Mouse (Mus musculus) CH12.LX (cell line): ENCODE measurements around the gene Rslcan18. TPM values are rescaled to one million over a fixed set of nuclear protein-coding genes. Genes with fewer than 3 reads are reported as not detected.
A peak's percentile ranks its signal among the peaks of the same experiment; 100 is the strongest.
"Not testable (repeated sequence)": the region's sequence is repeated elsewhere in the genome, so short reads cannot be mapped to it uniquely, and the experiment has no call there.

ENCODE experiments used
- DNase-seq: peaks from one replicate; pipeline ENCODE4 v3.0.0-alpha.2; 2013; ENCODE audit errors: extremely low read depth
- H3K27ac ChIP-seq: 2 replicates; pipeline ENCODE4 v1.5.1; 2012; ENCODE audit warnings: low read depth, mild to moderate bottlenecking, control low read depth, moderate library complexity; ENCODE audit not compliant: insufficient read depth
- H3K27me3 ChIP-seq: replicated peaks from 2 replicates; pipeline ENCODE3; 2012; ENCODE audit warnings: inconsistent platforms
- H3K36me3 ChIP-seq, 2 experiments: replicated peaks in 1 of 2; 2 replicates each; pipeline versions ENCODE3 to v1.6.1; 2012; ENCODE audit warnings: inconsistent platforms in 1 of 2, low read length in 1 of 2, mild to moderate bottlenecking in 1 of 2, mixed read lengths in 1 of 2, moderate library complexity in 1 of 2; ENCODE audit not compliant: control insufficient read depth in 1 of 2, insufficient read depth in 1 of 2
- H3K4me1 ChIP-seq, 2 experiments: 2 replicates each; pipeline ENCODE4 v1.6.1; 2012; ENCODE audit warnings: inconsistent platforms in 1 of 2, moderate library complexity in 1 of 2; ENCODE audit not compliant: insufficient read depth in 2 of 2, control insufficient read depth in 1 of 2
- H3K4me2 ChIP-seq: 2 replicates; pipeline ENCODE4 v1.6.1; 2012; ENCODE audit warnings: low read depth, mild to moderate bottlenecking, control low read depth; ENCODE audit not compliant: poor library complexity, insufficient read depth, severe bottlenecking
- H3K4me3 ChIP-seq, 3 experiments: fragments of 150-350 bp in 1 of 3; sonication (generic) in 1 of 3; replicated peaks in 1 of 3; 2 replicates each; pipeline versions ENCODE3 to v1.5.1; 2011 to 2012; ENCODE audit warnings: low read depth in 2 of 3, low read length in 2 of 3, mild to moderate bottlenecking in 2 of 3, moderate library complexity in 2 of 3, control low read depth in 1 of 3, improper control_type of control experiment in 1 of 3, inconsistent platforms in 1 of 3, mixed read lengths in 1 of 3; ENCODE audit not compliant: poor library complexity in 1 of 3
- H3K79me2 ChIP-seq: replicated peaks from 2 replicates; pipeline ENCODE4 v1.6.1; 2012; ENCODE audit warnings: mild to moderate bottlenecking, moderate library complexity; ENCODE audit not compliant: control insufficient read depth, poor library complexity, insufficient read depth, severe bottlenecking; ENCODE audit errors: extremely low read depth
- H3K9ac ChIP-seq: 2 replicates; pipeline ENCODE4 v1.6.1; 2012; ENCODE audit warnings: low read depth, mild to moderate bottlenecking, control low read depth, moderate library complexity; ENCODE audit not compliant: insufficient read depth
- H3K9me3 ChIP-seq: replicated peaks from 2 replicates; pipeline ENCODE3; 2012; ENCODE audit warnings: low read length, inconsistent platforms, mixed read lengths
- BHLHE40 ChIP-seq: IDR thresholded peaks from 2 replicates; pipeline ENCODE4 v1.6.1; 2011; ENCODE audit warnings: mild to moderate bottlenecking, low read depth, low read length, improper control_type of control experiment
- CHD1 ChIP-seq: IDR thresholded peaks from 2 replicates; pipeline ENCODE4 v1.6.1; 2012; ENCODE audit warnings: low read depth, low read length, improper control_type of control experiment, inconsistent platforms
- CHD2 ChIP-seq: IDR thresholded peaks from 2 replicates; pipeline ENCODE4 v1.6.1; 2011; ENCODE audit warnings: low read length, improper control_type of control experiment
- ELF1 ChIP-seq: IDR thresholded peaks from 2 replicates; pipeline ENCODE4 v1.6.1; 2014; ENCODE audit warnings: low read depth, mild to moderate bottlenecking, inconsistent platforms, low read length, improper control_type of control experiment
- ETS1 ChIP-seq: conservative IDR thresholded peaks from 2 replicates; pipeline ENCODE4 v1.6.1; 2012; ENCODE audit warnings: low read depth, mild to moderate bottlenecking, inconsistent platforms, low read length, improper control_type of control experiment, moderate library complexity
- GABPA ChIP-seq: IDR thresholded peaks from 2 replicates; pipeline ENCODE4 v1.6.1; 2012; ENCODE audit warnings: low read depth, low read length, improper control_type of control experiment, inconsistent platforms; ENCODE audit not compliant: insufficient replicate concordance
- HCFC1 ChIP-seq: IDR thresholded peaks from 2 replicates; pipeline ENCODE4 v1.6.1; 2012; ENCODE audit warnings: low read depth, mild to moderate bottlenecking, inconsistent platforms, low read length, improper control_type of control experiment
- IRF4 ChIP-seq: IDR thresholded peaks from 2 replicates; pipeline ENCODE4 v1.6.1; 2014; ENCODE audit warnings: low read depth, mild to moderate bottlenecking, inconsistent platforms, low read length, improper control_type of control experiment
- JUND ChIP-seq: conservative IDR thresholded peaks from 2 replicates; pipeline ENCODE4 v1.6.1; 2011; ENCODE audit warnings: low read depth, low read length, improper control_type of control experiment
- MAFK ChIP-seq: IDR thresholded peaks from 2 replicates; pipeline ENCODE4 v1.6.1; 2011; ENCODE audit warnings: low read length, improper control_type of control experiment; ENCODE audit not compliant: insufficient replicate concordance
- MAX ChIP-seq: IDR thresholded peaks from 2 replicates; pipeline ENCODE4 v1.6.1; 2011; ENCODE audit warnings: low read length, improper control_type of control experiment
- NRF1 ChIP-seq: IDR thresholded peaks from 2 replicates; pipeline ENCODE4 v1.6.1; 2014; ENCODE audit warnings: low read depth, mild to moderate bottlenecking, inconsistent platforms, low read length, improper control_type of control experiment, moderate library complexity
- PAX5 ChIP-seq: IDR thresholded peaks from 2 replicates; pipeline ENCODE4 v1.6.1; 2012; ENCODE audit warnings: low read length, inconsistent platforms, mixed read lengths
- POLR2A ChIP-seq: IDR thresholded peaks from 2 replicates; pipeline ENCODE4 v1.6.1; 2011; ENCODE audit warnings: low read depth, mild to moderate bottlenecking, improper control_type of control experiment, low read length
- POLR2AphosphoS2 ChIP-seq: IDR thresholded peaks from 2 replicates; pipeline ENCODE4 v1.6.1; 2011; ENCODE audit warnings: low read depth, low read length, improper control_type of control experiment
- RAD21 ChIP-seq: IDR thresholded peaks from 2 replicates; pipeline ENCODE4 v1.6.1; 2011; ENCODE audit warnings: low read depth, mild to moderate bottlenecking, low read length, improper control_type of control experiment, moderate library complexity
- RCOR1 ChIP-seq: conservative IDR thresholded peaks from 2 replicates; pipeline ENCODE4 v1.6.1; 2012; ENCODE audit warnings: low read depth, mild to moderate bottlenecking, inconsistent platforms, low read length, improper control_type of control experiment
- TCF12 ChIP-seq: IDR thresholded peaks from 2 replicates; pipeline ENCODE4 v1.6.1; 2014; ENCODE audit warnings: low read depth, mild to moderate bottlenecking, inconsistent platforms, low read length, improper control_type of control experiment
- UBTF ChIP-seq: IDR thresholded peaks from 2 replicates; pipeline ENCODE4 v1.6.1; 2012; ENCODE audit warnings: low read depth, mild to moderate bottlenecking, inconsistent platforms, low read length, improper control_type of control experiment, moderate library complexity
- USF2 ChIP-seq: conservative IDR thresholded peaks from 2 replicates; pipeline ENCODE4 v1.6.1; 2011; ENCODE audit warnings: low read depth, low read length, improper control_type of control experiment
- ZKSCAN1 ChIP-seq: IDR thresholded peaks from 2 replicates; pipeline ENCODE4 v1.6.1; 2012; ENCODE audit warnings: low read depth, inconsistent platforms, low read length, improper control_type of control experiment, borderline replicate concordance
- dilution Hi-C: fragments of 300-500 bp; cut with MboI; formaldehyde crosslinking; loops from 2 replicates; pipeline ENCODE4 v1.14.3; 2020; ENCODE audit warnings: low sequenced_read_pairs; ENCODE audit not compliant: extremely low pct_unique_long_range_greater_than_20kb, extremely low pct_ligation_motif_present
- in situ Hi-C: fragments of 300-500 bp; cut with MboI; formaldehyde crosslinking; loops from 3 replicates; pipeline ENCODE4 v1.14.3; 2019; ENCODE audit warnings: low sequenced_read_pairs, low pct_ligation_motif_present, low pct_unique_long_range_greater_than_20kb, mixed read lengths
- polyA plus RNA-seq: library from polyadenylated mRNA; unstranded; fragments of >175 nt; gene quantifications from 2 replicates; pipeline ENCODE4 v1.2.1, GENCODE M21; 2012; ENCODE audit warnings: low read depth; ENCODE audit not compliant: insufficient read length
- total RNA-seq, 2 experiments: library from RNA; depleted of rRNA; stranded (reverse); fragments of 300-350 nt in 1 of 2; fragments of >200 nt in 1 of 2; gene quantifications; 2 replicates each; pipeline ENCODE4 v1.2.3; 2012 to 2014

The Rslcan18 gene
- total and polyA plus RNA-seq, 3 experiments, result 0.20 to 0.81 (median 0.55) TPM

DNA sequence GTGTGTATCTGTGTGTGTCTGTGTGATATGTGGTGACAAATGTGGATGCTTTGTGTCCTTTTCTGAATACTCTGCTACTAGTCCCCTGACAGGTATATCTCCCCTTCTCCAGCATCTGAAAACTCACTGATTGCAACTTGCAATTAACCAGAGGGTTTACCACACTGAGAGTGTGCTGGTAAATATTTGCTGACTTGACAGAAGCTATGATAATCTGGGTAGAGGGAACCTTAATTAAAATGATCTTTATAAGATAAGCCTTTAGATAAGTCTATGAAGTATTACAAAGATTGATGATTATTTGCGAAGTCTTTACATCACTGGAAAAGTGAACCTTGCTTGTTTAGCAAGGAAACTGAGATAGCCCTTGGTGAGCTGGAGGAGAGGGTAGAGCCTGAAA is 8.4 kb upstream of the Rslcan18 start:
- no peak overlapping the region for H3K4me3 ChIP-seq
- H3K27ac ChIP-seq, result no peak overlapping the region
- no peak overlapping the region for H3K4me2 ChIP-seq
- peaks cover 3% of the 10 kb centered on the region for H3K27me3 ChIP-seq
- H3K9me3 ChIP-seq, result no peaks in the 10 kb centered on the region
- no peaks in the 10 kb centered on the region for H3K79me2 ChIP-seq
- dilution Hi-C loops, result no loop called here
- no peaks in the 10 kb centered on the region for H3K36me3 ChIP-seq
- in situ Hi-C loops, result no loop called here
- H3K9ac ChIP-seq, result no peak overlapping the region
- peaks cover 0 to 8% of the 10 kb centered on the region in 2 experiments; a peak in 1 of 4 replicates for H3K4me1 ChIP-seq
- DNase-seq, result no peak
- TF ChIP-seq MAFK, result peak; percentile 64; the same call in 1 of the 2 replicates
- no peak for TF ChIP-seq CHD2
- TF ChIP-seq ZKSCAN1, result no peak
- TF ChIP-seq POLR2A, result no peak
- TF ChIP-seq, all 38 proteins: peak for 1

GRCm38 (mm10) chr13:67121360-67121759 is 5.3 kb upstream of the Rslcan18 start, which contains the start of gene Zfp759:
Gene Zfp759, plus strand, starts transcription at chr13:67121660.
- in situ Hi-C loops, H3K4me3 ChIP-seq, H3K27me3 ChIP-seq, H3K27ac ChIP-seq, H3K9ac ChIP-seq, H3K36me3 ChIP-seq, dilution Hi-C loops, H3K9me3 ChIP-seq, H3K4me2 ChIP-seq, DNase-seq, H3K4me1 ChIP-seq, H3K79me2 ChIP-seq: not testable (repeated sequence)

DNA sequence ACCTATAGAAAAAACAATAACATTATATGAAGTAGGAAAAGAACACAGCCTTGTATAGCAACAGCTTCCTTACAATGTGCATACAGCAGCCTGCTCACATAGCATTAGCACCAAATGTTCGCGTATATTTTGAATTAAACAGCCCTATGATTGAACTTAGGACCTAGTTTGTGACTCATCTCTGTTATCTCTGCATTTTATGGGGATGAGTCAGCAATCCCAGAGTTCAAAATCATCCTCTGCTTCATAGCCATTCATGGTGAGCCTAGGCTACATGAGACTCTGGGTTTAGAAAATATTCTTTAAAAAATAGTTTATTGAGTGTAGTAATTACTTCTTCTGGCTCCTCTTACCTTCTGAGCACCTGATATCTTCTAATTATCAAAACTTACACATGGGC is 2.8 kb downstream of the Rslcan18 start:
- no peak overlapping the region for H3K9ac ChIP-seq
- H3K79me2 ChIP-seq, result no peaks in the 10 kb centered on the region
- DNase-seq, result no peak
- H3K36me3 ChIP-seq, result no peaks in the 10 kb centered on the region
- H3K27me3 ChIP-seq, result no peaks in the 10 kb centered on the region
- H3K4me1 ChIP-seq, result peaks cover 0 to 6% of the 10 kb centered on the region in 2 experiments; a peak in 2 of 4 replicates
- dilution Hi-C loops (no loop called here), in situ Hi-C loops (no loop called here)
- no peak for TF ChIP-seq MAX
- no peak for TF ChIP-seq BHLHE40
- no peak for TF ChIP-seq ETS1
- TF ChIP-seq UBTF, result no peak
- no peak for TF ChIP-seq ELF1
- no peak for TF ChIP-seq RCOR1
- TF ChIP-seq POLR2AphosphoS2, result no peak
- TF ChIP-seq PAX5, result no peak
- TF ChIP-seq TCF12, result no peak
- no peak for TF ChIP-seq NRF1
- TF ChIP-seq RAD21, result no peak
- TF ChIP-seq GABPA, result no peak
- no peak for TF ChIP-seq USF2
- TF ChIP-seq IRF4, result no peak
- TF ChIP-seq MAFK, result no peak
- TF ChIP-seq CHD1, result no peak
- no peak for TF ChIP-seq JUND
- no peak for TF ChIP-seq HCFC1
- no peak overlapping the region for H3K4me3 ChIP-seq
- no peak overlapping the region for H3K4me2 ChIP-seq
- H3K9me3 ChIP-seq, result no peaks in the 10 kb centered on the region
- no peak overlapping the region for H3K27ac ChIP-seq
